Mouse (Mus musculus) heart, postnatal 0 days (tissue): ENCODE data around the gene Cyfip2.

Experiments
- CTCF ChIP-seq: IDR thresholded peaks from 2 replicates; pipeline ENCODE4 v1.5.1; 2016; ENCODE audit warnings: antibody characterized with exemption, control low read depth, low read depth
- EP300 ChIP-seq: IDR thresholded peaks from 2 replicates; pipeline ENCODE4 v1.6.1; 2016; ENCODE audit warnings: antibody characterized with exemption, low read depth

- TF ChIP-seq EP300: no peak
- TF ChIP-seq CTCF: no peak
Measured at GRCm38 (mm10) chr11:46263291-46263690, 49.4 kb downstream of the Cyfip2 start.
